Mouse (Mus musculus): Measurements from ENCODE around the gene Gm5901. TPM values are rescaled to one million over a fixed set of nuclear protein-coding genes. Genes with fewer than 3 reads are reported as not detected.

Gene Gm5901
- polyA plus RNA-seq, 1 experiment from 2014 or later: not detected

GRCm38 (mm10) chr7:105368521-105368920, 6.3 kb upstream of the Gm5901 start:
- Histone ChIP-seq H3K9ac (ENCODE audit: low read length) (no peak overlapping the region), H3K4me1 (ENCODE audit: control insufficient read depth, insufficient read depth, low read length) (no peaks in the 10 kb centered on the region), H3K36me3 (ENCODE audit: control insufficient read depth, insufficient read depth, low read length) (no peaks in the 10 kb centered on the region), H3K4me2 (ENCODE audit: low read depth, low read length) (no peak overlapping the region), H3K9me3 (replicated peaks; ENCODE audit: control insufficient read depth, low read length) (no peaks in the 10 kb centered on the region), H3K27me3 (ENCODE audit: control insufficient read depth, insufficient read depth, low read length) (no peaks in the 10 kb centered on the region), H3K4me3 (replicated peaks; ENCODE audit: low read length) (no peak overlapping the region), H3K27ac (ENCODE audit: low read length) (no peak overlapping the region)
- 92% methylated on average over 4 of the region's 4 CpGs for WGBS
- no peak for ATAC-seq (ENCODE audit: insufficient read depth, low FRiP score)

GRCm38 (mm10) chr7:105372912-105373311, 1.9 kb upstream of the Gm5901 start:
- no peak for ATAC-seq (ENCODE audit: insufficient read depth, low FRiP score)
- H3K27me3 ChIP-seq (ENCODE audit: control insufficient read depth, insufficient read depth, low read length): no peaks in the 10 kb centered on the region
- 70% methylated on average over 1 of the region's 1 CpGs for WGBS
- no peak overlapping the region for H3K4me2 ChIP-seq (ENCODE audit: low read depth, low read length)
- H3K9me3 ChIP-seq (replicated peaks; ENCODE audit: control insufficient read depth, low read length): no peaks in the 10 kb centered on the region
- 0 out of 2 replicates have a peak, but pooled peaks cover 3% of the 10 kb centered on the region for H3K36me3 ChIP-seq (ENCODE audit: control insufficient read depth, insufficient read depth, low read length)
- H3K4me3 ChIP-seq (replicated peaks; ENCODE audit: low read length): no peak overlapping the region
- H3K9ac ChIP-seq (ENCODE audit: low read length): no peak overlapping the region
- H3K4me1 ChIP-seq (ENCODE audit: control insufficient read depth, insufficient read depth, low read length): no peaks in the 10 kb centered on the region
- no peak overlapping the region for H3K27ac ChIP-seq (ENCODE audit: low read length)

GRCm38 (mm10) chr7:105373509-105373908, 1.3 kb upstream of the Gm5901 start:
- Histone ChIP-seq H3K4me3 (replicated peaks; ENCODE audit: low read length) (no peak overlapping the region), H3K4me1 (ENCODE audit: control insufficient read depth, insufficient read depth, low read length) (no peaks in the 10 kb centered on the region), H3K36me3 (ENCODE audit: control insufficient read depth, insufficient read depth, low read length) (peaks cover 6% of the 10 kb centered on the region; the same call in 1 of the 2 replicates), H3K27me3 (ENCODE audit: control insufficient read depth, insufficient read depth, low read length) (no peaks in the 10 kb centered on the region), H3K9ac (ENCODE audit: low read length) (no peak overlapping the region), H3K4me2 (ENCODE audit: low read depth, low read length) (no peak overlapping the region), H3K27ac (ENCODE audit: low read length) (no peak overlapping the region), H3K9me3 (replicated peaks; ENCODE audit: control insufficient read depth, low read length) (no peaks in the 10 kb centered on the region)
- WGBS: 82% methylated on average over 4 of the region's 4 CpGs
- 0 out of 2 replicates have a peak, but pooled peaks have one; percentile 33 for ATAC-seq (ENCODE audit: insufficient read depth, low FRiP score)

GRCm38 (mm10) chr7:105373976-105374375, 862 bp upstream of the Gm5901 start:
- H3K4me2 ChIP-seq (ENCODE audit: low read depth, low read length): no peak overlapping the region
- H3K9ac ChIP-seq (ENCODE audit: low read length): no peak overlapping the region
- H3K27ac ChIP-seq (ENCODE audit: low read length): no peak overlapping the region
- 93% methylated on average over 3 of the region's 3 CpGs for WGBS
- H3K36me3 ChIP-seq (ENCODE audit: control insufficient read depth, insufficient read depth, low read length): peaks cover 8% of the 10 kb centered on the region; the same call in 1 of the 2 replicates
- no peaks in the 10 kb centered on the region for H3K9me3 ChIP-seq (replicated peaks; ENCODE audit: control insufficient read depth, low read length)
- H3K27me3 ChIP-seq (ENCODE audit: control insufficient read depth, insufficient read depth, low read length): no peaks in the 10 kb centered on the region
- no peaks in the 10 kb centered on the region for H3K4me1 ChIP-seq (ENCODE audit: control insufficient read depth, insufficient read depth, low read length)
- no peak for ATAC-seq (ENCODE audit: insufficient read depth, low FRiP score)
- H3K4me3 ChIP-seq (replicated peaks; ENCODE audit: low read length): no peak overlapping the region

GRCm38 (mm10) chr7:105380329-105380728, 5.5 kb downstream of the Gm5901 start:
- no peak overlapping the region for H3K9ac ChIP-seq (ENCODE audit: low read length)
- WGBS: 91% methylated on average over 3 of the region's 3 CpGs
- no peaks in the 10 kb centered on the region for H3K27me3 ChIP-seq (ENCODE audit: control insufficient read depth, insufficient read depth, low read length)
- peaks cover 40% of the 10 kb centered on the region for H3K36me3 ChIP-seq (ENCODE audit: control insufficient read depth, insufficient read depth, low read length)
- H3K4me2 ChIP-seq (ENCODE audit: low read depth, low read length): no peak overlapping the region
- no peaks in the 10 kb centered on the region for H3K4me1 ChIP-seq (ENCODE audit: control insufficient read depth, insufficient read depth, low read length)
- H3K9me3 ChIP-seq (replicated peaks; ENCODE audit: control insufficient read depth, low read length): no peaks in the 10 kb centered on the region
- no peak for ATAC-seq (ENCODE audit: insufficient read depth, low FRiP score)
- no peak overlapping the region for H3K4me3 ChIP-seq (replicated peaks; ENCODE audit: low read length)
- no peak overlapping the region for H3K27ac ChIP-seq (ENCODE audit: low read length)

GRCm38 (mm10) chr7:105387696-105388095, 12.9 kb downstream of the Gm5901 start:
- ATAC-seq (ENCODE audit: insufficient read depth, low FRiP score): no peak
- no peak overlapping the region for H3K4me3 ChIP-seq (replicated peaks; ENCODE audit: low read length)
- no peak overlapping the region for H3K4me2 ChIP-seq (ENCODE audit: low read depth, low read length)
- WGBS: 90% methylated on average over 2 of the region's 2 CpGs
- no peak overlapping the region for H3K27ac ChIP-seq (ENCODE audit: low read length)
- no peaks in the 10 kb centered on the region for H3K27me3 ChIP-seq (ENCODE audit: control insufficient read depth, insufficient read depth, low read length)
- no peaks in the 10 kb centered on the region for H3K9me3 ChIP-seq (replicated peaks; ENCODE audit: control insufficient read depth, low read length)
- peaks cover 43% of the 10 kb centered on the region for H3K36me3 ChIP-seq (ENCODE audit: control insufficient read depth, insufficient read depth, low read length)
- H3K4me1 ChIP-seq (ENCODE audit: control insufficient read depth, insufficient read depth, low read length): no peaks in the 10 kb centered on the region
- no peak overlapping the region for H3K9ac ChIP-seq (ENCODE audit: low read length)

GRCm38 (mm10) chr7:105390236-105390635, 15.4 kb downstream of the Gm5901 start:
- Histone ChIP-seq H3K4me1 (ENCODE audit: control insufficient read depth, insufficient read depth, low read length) (no peaks in the 10 kb centered on the region), H3K9me3 (replicated peaks; ENCODE audit: control insufficient read depth, low read length) (no peaks in the 10 kb centered on the region), H3K4me2 (ENCODE audit: low read depth, low read length) (no peak overlapping the region), H3K9ac (ENCODE audit: low read length) (no peak overlapping the region), H3K4me3 (replicated peaks; ENCODE audit: low read length) (no peak overlapping the region), H3K27ac (ENCODE audit: low read length) (no peak overlapping the region), H3K27me3 (ENCODE audit: control insufficient read depth, insufficient read depth, low read length) (no peaks in the 10 kb centered on the region), H3K36me3 (ENCODE audit: control insufficient read depth, insufficient read depth, low read length) (peaks cover 23% of the 10 kb centered on the region)
- WGBS: 92% methylated on average over 2 of the region's 2 CpGs
- ATAC-seq (ENCODE audit: insufficient read depth, low FRiP score): no peak

GRCm38 (mm10) chr7:105394606-105395005, 19.8 kb downstream of the Gm5901 start:
- Histone ChIP-seq H3K9ac (ENCODE audit: low read length) (no peak overlapping the region), H3K27ac (ENCODE audit: low read length) (no peak overlapping the region), H3K27me3 (ENCODE audit: control insufficient read depth, insufficient read depth, low read length) (no peaks in the 10 kb centered on the region), H3K4me1 (ENCODE audit: control insufficient read depth, insufficient read depth, low read length) (peaks cover 8% of the 10 kb centered on the region; the same call in 1 of the 2 replicates), H3K9me3 (replicated peaks; ENCODE audit: control insufficient read depth, low read length) (no peaks in the 10 kb centered on the region), H3K4me2 (ENCODE audit: low read depth, low read length) (no peak overlapping the region), H3K4me3 (replicated peaks; ENCODE audit: low read length) (no peak overlapping the region), H3K36me3 (ENCODE audit: control insufficient read depth, insufficient read depth, low read length) (peaks cover 5% of the 10 kb centered on the region)
- WGBS: 54% methylated on average over 1 of the region's 1 CpGs
- ATAC-seq (ENCODE audit: insufficient read depth, low FRiP score): no peak

GRCm38 (mm10) chr7:105395131-105395820, 20.4 kb downstream of the Gm5901 start:
- H3K4me3 ChIP-seq (replicated peaks; ENCODE audit: low read length): no peak overlapping the region
- H3K27ac ChIP-seq (ENCODE audit: low read length): no peak overlapping the region
- H3K4me1 ChIP-seq (ENCODE audit: control insufficient read depth, insufficient read depth, low read length): peaks cover 8% of the 10 kb centered on the region; the same call in 1 of the 2 replicates
- H3K4me2 ChIP-seq (ENCODE audit: low read depth, low read length): no peak overlapping the region
- H3K9me3 ChIP-seq (replicated peaks; ENCODE audit: control insufficient read depth, low read length): no peaks in the 10 kb centered on the region
- H3K27me3 ChIP-seq (ENCODE audit: control insufficient read depth, insufficient read depth, low read length): no peaks in the 10 kb centered on the region
- H3K36me3 ChIP-seq (ENCODE audit: control insufficient read depth, insufficient read depth, low read length): no peaks in the 10 kb centered on the region
- no peak for ATAC-seq (ENCODE audit: insufficient read depth, low FRiP score)
- H3K9ac ChIP-seq (ENCODE audit: low read length): no peak overlapping the region
